Mouse (Mus musculus): ENCODE data around the gene Peli2.

Gene Peli2

DNA sequence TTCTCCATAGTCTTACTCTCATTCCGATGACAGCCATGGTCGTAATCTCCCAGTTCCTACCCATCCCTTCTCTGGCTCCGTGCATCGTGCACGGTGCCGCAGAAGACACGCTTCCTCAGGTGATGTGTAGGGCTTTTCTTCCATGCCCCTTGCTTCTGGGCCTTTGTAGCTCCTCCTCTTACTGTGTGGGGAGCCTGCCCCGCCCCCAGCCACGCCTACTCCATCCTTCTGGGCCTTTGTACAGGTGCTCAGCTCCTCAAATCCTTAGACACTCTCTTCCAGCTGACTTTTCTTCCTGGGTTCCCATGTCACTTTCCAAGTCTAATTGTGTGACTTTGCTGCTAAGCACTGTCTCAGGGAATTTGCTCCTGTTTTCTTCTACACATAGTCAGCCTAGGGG, 28.7 kb downstream of the Peli2 start:
- no peak for DNase-seq (ENCODE audit: low read depth in 2 of 2, low spot score in 2 of 2)

DNA sequence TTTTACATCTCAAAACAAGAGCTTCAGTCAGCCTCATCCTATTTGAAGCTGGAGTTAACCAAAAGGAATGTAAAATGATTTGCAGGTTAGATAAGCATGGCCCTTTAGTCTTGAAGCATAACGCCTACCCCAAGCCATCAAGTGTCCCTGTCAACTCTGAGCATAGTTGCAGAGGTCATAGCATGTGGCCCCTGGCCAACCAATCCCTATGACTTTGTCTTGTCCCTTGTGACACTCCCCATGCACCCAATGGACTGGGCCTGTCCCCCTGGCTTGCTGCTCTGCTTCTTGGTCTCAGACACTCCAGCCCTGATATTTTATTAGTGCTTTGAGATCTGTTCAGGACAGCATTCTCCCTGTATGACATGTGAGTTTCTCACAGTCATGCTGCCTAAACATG, 30.3 kb downstream of the Peli2 start:
- no peak for DNase-seq (ENCODE audit: low read depth in 2 of 2, low spot score in 2 of 2)

DNA sequence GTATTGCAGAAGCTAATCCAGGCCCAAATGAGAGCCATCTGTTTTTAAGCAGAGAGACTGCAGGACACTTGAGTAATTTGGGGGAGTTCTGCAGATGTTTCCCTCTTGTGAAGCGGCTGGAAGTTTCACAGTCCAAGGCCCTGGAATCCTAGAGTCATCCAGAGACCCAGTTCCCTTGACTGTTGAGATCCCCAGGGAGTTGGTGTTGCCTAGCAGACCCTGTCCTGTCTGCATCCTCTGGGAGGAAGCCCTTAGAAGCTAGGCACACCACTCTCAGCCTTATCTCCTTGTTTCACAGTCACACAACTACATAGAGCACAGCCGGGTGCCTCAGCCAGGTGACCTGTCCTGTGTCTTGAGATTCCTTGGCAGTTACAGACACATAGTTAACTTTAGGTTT, 30.9 kb downstream of the Peli2 start:
- no peak for DNase-seq (ENCODE audit: low read depth in 2 of 2, low spot score in 2 of 2)

DNA sequence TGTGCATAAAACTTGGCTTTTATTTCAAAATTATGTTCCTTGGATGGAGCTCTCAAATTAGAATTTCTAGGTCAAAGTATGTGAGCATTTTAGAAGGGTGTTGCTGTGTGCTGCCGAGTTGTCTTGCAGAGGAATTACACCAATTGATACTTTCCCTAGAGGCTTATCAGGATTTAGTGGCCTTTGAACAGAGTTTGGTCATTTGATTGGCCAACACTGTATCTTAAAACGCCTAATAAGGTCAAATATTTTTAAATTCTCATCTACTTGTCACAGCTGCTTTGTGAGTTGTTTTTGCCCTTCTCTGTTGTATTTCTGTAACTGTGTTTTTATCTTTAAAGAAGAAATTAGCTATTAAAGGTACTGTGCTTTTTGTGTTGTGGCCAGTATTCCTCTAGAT, 32.4 kb downstream of the Peli2 start:
- DNase-seq (ENCODE audit: low read depth in 2 of 2, low spot score in 2 of 2): no peak

DNA sequence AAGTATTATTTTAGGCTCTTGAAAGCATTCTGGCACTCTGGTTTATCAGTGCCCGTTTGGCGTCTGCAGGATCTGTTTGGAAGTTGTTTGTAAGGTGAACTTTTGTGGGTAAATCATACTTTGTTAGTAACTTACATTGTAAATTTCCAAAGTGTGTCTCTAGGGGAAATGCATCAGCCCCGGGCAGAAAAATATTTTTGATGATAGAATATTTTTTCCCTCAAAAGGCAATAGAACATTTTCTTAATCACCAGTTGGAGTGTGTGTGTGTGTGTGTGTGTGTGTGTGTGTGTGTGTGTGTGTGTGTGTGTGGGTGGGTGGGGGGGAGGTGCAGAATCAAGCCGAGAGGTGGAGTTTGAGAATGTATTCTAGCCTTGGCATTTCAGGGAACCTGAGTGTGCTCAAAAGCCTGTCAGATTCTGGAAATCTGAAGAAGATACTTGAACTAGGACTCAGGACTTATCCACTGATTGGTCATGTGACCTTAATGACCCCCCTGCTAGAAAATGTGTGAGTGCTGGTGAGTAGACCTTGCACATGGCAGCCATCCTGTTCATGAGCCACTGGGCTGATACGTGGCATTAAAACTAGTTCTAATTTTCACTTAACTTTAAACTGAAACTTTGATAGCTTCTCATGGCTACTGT, 33.4 kb downstream of the Peli2 start:
- DNase-seq (ENCODE audit: low read depth in 2 of 2, low spot score in 2 of 2): no peak

DNA sequence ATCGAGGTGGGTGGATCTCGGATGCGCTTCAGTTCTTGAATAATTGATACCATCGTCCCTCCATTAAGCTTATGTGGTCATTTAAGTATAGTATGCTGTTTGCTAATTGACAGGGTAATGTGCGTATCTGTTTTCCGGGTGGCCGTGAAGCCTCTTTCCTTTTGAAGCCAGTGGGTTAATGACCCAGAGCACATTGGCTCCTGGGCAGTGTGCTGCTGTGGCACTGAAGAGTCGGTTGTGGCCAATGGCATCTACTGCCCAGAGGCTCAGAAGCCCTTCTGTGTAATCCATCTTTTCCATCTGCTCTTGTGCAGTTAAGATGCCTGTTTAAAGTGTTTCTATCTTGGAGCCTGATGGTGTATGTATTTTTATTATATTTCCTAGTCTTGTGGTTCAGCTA, 34.0 kb downstream of the Peli2 start:
- DNase-seq (ENCODE audit: low read depth in 2 of 2, low spot score in 2 of 2): no peak

DNA sequence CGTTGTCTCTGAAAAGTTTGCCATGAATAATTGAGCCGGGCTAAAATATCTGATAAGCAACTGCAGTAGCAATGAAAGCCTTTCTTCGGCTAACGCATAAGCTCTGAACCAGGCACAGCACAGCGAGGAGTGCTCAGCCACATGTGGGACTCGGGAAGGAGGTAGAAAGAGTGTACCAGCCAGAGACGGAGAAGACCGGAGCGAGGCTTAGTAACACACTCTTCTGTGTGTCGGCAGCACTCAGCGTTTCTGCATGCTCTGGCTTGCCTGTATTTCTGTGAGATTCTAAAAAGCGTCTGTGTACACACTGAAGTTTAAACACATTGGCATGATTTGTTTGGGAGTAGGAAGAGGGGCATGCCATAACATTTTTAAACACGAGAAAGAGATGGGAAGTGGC, 34.5 kb downstream of the Peli2 start:
- DNase-seq (ENCODE audit: low read depth in 2 of 2, low spot score in 2 of 2): no peak

DNA sequence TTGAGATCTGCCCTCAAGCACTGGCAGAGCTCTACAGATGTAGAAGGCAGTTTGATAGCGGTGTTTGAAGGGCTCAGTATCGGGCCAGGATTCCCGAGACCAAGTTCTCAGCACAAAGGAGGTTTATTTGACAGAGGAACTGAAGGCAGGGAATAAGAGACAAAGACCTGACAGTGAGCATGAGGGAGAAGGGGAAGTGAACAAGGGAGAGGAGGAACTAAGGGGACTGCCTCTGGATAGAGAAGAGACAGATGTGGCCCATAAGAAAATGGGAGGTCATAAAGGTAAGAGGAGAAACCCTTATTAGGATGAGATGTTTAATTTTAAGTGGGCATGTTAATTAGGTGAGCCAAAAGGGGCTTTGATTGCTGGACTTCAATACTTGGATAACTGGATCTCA, 36.5 kb downstream of the Peli2 start:
- DNase-seq (ENCODE audit: low read depth in 2 of 2, low spot score in 2 of 2): no peak

DNA sequence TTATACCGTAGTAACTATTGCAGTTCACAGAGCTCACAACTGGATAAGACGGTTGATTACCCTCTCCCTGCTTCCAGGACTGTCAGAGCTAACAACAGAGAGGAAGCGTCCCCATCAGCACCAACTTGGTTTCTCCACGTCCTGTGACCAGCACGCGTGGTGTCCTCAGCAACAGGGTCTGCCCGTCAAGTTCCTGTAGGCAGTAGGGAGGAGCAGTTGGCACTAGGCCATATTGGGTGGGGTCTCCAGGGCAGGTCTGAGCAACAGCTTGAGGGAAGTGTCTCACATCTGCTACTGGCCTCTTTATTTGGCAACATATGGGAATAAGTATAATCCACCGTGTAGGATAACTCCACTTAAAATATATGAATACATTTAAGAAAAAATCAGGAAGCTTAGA, 37.2 kb downstream of the Peli2 start:
- DNase-seq (ENCODE audit: low read depth in 2 of 2, low spot score in 2 of 2): no peak

DNA sequence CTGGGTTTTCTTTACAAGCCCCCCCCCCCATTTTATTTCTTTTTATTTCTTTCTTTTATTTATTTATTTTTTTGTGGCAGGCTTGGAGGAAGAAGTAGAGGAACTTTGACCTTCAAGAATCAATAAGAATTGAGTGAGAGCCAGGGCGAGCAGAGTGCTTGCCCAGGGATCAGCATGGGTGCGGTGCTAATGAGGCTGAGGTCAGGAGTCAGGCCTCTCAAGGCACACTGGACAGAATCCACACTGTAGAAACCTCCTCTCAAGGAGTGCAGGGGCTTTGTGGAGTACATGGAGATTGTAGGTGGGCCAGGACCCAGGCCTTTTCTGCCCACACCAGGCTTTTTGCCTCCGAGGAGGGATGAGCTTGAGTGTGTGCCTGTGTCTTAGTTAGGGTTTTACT, 38.8 kb downstream of the Peli2 start:
- no peak for DNase-seq (ENCODE audit: low read depth in 2 of 2, low spot score in 2 of 2)

DNA sequence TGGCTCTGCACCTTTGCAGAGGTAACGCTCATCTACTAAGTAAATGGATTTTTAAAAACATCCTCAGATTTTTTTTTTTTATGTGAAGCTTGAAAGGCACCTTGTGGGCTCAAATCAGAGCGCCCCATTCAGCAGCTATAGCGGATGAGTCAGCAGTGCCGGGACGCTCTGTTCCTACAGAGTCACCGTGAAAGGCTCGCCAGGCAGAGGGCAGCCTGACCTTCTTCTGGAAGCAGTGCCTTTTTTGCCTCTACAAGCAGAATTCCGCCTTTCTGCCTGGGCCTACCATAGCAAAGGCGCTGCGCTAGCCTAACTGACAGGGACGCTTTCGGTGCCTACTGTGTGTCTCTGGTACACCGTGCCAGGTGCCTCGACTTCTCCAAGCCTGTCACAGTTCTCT, 41.8 kb downstream of the Peli2 start:
- DNase-seq (ENCODE audit: low read depth in 2 of 2, low spot score in 2 of 2): no peak

DNA sequence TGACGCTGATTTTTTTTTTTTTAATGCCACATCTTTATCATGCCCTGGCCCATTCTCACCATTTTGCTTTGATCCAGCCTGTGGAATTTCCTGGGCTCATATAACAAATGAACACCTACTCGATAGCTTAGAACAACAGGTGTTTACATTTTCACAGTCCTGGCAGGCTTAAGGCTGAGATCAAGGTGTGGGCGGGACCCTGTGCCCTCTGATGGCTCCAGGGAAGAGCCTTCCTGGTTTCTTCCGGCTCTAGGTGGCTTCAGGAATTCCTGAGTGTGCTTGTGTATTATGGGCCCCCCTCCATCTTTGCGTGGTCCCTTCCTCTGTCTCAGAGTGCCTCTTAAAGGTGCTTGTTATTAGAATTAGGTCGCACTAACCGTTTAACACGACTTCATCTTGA, 44.3 kb downstream of the Peli2 start:
- DNase-seq (ENCODE audit: low read depth in 2 of 2, low spot score in 2 of 2): no peak

DNA sequence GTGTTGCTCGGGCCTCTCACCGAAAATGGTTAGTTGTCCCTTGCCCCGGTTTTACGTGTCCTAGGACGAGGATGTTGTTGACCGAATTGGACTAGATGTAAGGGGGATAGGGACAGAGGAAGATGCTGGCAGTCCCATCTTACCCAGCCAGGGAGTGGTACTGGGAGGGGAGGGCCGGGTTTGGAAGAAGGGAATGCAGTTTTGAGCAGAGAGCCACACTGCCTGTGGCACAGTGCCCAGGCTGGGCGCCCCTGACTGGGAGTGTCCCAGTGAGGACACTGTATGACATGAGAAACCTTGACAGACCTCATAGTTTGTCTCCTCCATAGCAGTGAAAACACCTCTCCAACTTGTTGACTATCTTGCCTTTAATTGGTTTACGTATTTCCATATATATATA, 45.8 kb downstream of the Peli2 start:
- no peak for DNase-seq (ENCODE audit: low read depth in 2 of 2, low spot score in 2 of 2)

DNA sequence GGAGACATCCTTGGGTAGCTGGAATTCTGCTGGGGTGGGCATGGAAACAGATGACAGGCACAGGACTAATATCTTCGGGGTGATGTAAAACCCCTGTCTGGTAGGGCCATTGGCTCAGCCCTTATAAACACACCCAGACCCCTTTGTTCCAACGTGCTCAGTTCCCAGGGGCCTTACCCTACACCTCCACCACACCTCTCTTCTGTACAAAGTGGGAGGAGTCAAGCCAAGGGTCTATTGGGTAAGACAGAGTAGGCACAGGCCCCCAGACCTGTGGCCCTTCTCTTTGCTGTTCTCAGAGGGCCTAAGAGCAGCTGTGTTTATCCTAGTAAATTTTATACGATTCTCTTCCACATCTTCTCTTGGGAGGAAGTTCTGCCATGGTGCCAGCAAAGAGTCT, 46.4 kb downstream of the Peli2 start:
- DNase-seq (ENCODE audit: low read depth in 2 of 2, low spot score in 2 of 2): no peak

DNA sequence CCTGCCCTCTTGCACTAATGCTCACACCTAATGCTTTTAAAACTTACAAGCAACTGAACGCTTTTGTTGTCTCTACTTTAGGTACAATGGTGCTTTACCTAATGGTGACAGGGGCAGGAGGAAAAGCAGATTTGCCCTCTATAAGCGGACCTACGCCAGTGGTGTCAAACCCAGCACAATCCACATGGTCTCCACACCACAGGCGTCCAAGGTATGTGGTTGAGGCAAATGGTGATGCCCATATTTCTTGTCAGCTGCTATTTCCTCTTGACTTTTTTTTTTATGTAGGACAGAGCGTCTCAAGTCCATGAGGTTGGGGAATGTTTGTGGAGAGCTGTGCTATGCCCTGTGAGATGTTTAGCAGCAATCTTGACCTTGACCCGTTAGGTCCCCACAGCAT, 47.5 kb downstream of the Peli2 start:
- no peak for DNase-seq (ENCODE audit: low read depth in 2 of 2, low spot score in 2 of 2)

DNA sequence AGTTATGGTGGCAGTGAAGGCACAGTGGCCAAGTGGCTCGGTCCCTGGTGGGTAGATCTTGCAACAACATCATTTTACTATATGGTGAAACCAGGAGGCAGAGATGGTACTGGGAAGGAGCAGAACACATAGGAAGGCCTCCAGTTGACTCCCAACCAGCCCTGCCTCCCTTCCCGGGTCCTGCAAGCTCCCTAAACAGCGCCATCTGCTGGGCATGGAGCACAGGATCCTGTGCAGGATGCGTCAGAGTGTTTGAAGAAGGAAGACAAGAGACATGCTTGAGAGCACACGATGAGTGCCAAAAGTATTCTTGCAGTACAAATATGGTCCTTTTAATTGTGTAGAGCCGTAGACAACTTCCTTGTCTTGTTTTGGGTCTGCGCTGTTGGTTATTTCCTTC, 49.3 kb downstream of the Peli2 start:
- no peak for DNase-seq (ENCODE audit: low read depth in 2 of 2, low spot score in 2 of 2)

DNA sequence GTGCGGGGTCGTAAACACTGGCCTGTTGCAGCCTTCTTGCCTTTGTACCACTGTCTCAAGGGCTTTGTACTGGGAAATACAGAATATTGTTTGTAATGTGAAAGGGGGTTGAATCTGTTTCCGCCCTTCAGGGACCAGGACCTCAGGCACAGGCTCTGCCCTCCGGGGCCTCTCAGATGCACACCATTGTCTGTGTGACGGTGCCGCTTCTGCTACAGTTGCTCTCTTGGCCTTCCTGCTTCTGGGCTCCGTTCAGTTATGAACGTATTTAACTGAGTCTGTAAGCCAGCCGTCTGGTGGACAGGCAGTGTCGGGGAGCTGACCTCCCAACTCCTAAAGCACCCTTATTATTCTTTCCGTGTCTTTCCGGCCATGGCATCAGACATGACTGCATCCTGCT, 50.6 kb downstream of the Peli2 start:
- no peak for DNase-seq (ENCODE audit: low read depth in 2 of 2, low spot score in 2 of 2)

DNA sequence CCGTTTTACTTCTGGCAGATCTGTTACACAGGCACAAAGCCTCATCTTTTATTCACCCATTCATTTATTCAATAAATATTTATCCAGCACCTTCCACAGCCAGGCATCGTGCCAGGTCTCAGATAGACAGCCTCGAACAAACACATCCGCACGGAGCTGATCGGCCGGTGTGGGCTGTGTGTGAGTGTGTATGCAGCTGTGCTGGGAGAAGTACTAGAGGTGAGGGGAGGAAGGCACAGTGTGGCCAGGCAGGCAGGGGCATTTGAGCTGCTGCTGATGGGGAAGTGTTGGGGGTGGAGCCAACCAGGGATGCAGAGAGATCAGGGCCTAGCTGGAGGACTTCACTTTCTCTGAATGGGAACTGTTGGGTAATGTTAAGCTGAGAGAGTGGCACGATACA, 51.4 kb downstream of the Peli2 start:
- DNase-seq (ENCODE audit: low read depth in 2 of 2, low spot score in 2 of 2): no peak

DNA sequence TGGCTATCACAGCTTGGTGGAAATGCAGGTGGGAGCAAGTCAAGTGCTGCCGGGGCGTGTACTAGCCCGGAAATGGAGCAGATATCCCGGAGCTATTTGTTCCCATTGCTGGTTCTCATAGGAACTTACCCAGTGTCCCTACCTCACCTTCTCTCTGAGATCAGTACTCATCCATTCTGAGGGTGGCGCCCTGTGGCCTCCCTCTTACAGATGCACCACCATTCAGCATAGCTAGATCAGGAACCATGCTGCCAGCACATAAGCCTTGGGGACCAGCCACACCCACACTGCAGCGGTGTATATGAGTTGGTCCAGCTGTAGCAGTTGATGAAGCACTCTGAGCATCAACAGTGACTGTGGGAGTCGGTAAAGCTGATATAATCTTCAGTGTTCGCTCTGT, 52.3 kb downstream of the Peli2 start:
- no peak for DNase-seq (ENCODE audit: low read depth in 2 of 2, low spot score in 2 of 2)

DNA sequence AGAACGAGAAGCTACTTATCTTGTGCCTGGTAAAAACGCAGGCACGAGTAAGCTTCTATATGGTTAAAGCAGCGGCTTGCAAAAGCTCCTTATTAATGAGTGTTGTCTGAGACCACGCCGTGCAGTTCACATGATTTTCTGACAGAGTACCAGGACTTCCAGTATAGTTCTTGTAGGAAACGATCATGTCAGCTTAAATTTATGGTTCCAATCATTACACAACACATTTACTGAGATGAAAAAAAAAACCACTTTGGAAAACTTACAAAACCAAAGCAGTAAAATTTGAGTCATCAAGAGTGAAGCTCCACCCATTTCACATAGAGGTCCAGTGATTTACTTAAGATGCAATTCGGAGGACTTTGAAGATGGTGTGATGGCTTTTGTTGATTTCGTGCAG, 53.2 kb downstream of the Peli2 start:
- DNase-seq (ENCODE audit: low read depth in 2 of 2, low spot score in 2 of 2): no peak

DNA sequence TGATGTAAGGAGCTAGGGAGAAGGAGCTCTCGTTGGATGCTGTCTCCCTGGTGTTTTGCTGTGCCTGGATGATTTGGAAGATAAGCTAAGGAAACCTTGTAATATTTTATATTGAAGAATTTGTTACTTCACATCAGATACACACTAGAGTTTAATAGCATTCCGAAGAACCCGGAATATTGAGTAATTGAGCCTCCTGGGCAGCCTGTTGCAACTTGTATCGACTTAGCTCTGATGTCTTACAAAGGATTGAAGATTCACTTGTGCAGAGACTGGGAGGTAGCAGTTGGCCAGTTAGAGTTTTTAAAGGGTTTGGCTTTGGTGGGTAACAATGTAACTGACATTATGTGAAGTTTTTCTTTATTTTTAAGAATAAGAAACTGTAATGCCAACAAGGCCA, 53.7 kb downstream of the Peli2 start:
- DNase-seq (ENCODE audit: low read depth in 2 of 2, low spot score in 2 of 2): no peak

DNA sequence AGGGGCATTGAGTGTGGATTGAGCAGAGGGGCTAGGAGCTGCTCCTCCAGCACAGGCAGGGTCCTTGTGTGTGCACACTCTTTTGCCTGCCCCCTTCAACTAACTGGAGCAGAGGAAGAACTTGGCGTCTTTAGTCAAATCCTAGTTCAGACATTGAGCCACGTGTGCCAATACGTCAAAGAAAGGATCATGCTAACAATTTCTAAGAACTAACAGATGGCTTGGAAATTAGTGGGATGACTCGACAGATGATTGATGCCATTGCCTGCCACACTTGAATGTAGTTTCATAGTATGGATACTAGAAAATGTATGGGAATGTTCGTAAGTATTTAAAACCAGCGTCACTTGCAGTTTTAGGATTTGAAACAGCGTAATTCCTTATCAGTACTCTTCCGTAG, 54.5 kb downstream of the Peli2 start:
- no peak for DNase-seq (ENCODE audit: low read depth in 2 of 2, low spot score in 2 of 2)

DNA sequence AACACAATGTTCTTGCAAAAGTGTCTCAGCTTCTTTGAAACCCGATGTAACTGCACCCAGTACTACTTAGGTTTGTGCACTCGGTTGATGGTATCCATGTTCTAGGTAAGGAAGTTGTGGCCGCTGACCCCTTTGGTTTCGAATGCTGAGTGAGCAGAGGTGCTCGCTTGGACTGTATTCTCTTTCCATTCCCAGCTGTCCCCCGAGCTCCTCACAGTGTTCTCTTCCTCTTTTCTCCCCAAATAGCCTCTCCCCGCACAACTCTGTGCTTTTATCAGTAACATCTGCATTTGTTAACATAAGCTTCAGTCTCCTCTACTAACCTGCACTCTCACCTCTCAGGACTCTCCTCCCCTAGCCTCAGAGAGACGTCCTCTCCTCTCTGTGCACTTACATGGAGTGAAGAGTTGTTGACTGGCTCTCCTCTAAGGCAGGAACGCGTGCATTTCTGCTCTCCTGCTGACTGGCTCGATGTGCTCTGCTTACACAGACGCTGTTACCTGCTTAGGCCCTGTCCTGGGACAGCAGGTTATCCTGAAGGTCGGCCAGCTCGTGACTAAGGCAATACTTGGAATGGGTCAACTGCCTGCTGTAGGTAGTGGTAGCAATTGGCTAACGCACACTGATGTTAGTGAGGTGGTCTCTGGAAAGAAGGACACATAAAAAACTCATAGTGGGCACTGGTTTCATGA, 57.8 kb downstream of the Peli2 start:
- DNase-seq (ENCODE audit: low read depth in 2 of 2, low spot score in 2 of 2): no peak
